Mouse (Mus musculus) bone marrow macrophage, adult 2 months (primary cell): Measurements from ENCODE around the gene Esrrg.

Experiments used
- CTCF ChIP-seq: IDR thresholded peaks from 2 replicates; pipeline ENCODE4 v1.5.1; 2012; ENCODE audit warnings: low read depth, mild to moderate bottlenecking, low read length, moderate library complexity
- POLR2A ChIP-seq: IDR thresholded peaks from 2 replicates; pipeline ENCODE4 v1.6.1; 2012; ENCODE audit warnings: mild to moderate bottlenecking, low read depth, low read length, borderline replicate concordance

DNA sequence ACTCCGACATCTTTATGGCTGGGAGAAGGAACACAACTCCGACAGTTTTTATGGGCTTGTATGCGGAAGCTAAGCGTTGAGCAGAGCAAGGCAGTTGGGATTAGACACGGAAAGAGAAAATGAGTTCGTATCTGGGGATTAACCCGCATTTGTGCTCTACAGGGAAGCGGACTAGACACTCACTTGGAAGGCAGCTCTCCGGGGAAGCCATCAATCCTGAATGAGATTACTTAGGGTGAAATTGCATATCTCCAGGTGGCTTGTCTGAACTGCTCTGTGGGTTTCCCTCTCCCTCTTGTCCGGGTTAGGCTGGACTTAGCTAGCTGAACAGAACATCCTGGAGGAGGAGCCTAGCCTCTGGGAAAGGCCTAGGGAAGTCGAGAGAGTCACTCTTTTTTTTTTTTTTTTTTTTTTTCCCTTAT is 4.5 kb upstream of the Esrrg start:
- no peak for TF ChIP-seq POLR2A
- no peak for TF ChIP-seq CTCF
